Mouse (Mus musculus) liver, postnatal 0 days (tissue): Measurements from ENCODE around the gene Ccdc28b.

Experiments
- CTCF ChIP-seq: sonication (generic); IDR thresholded peaks from 2 replicates; pipeline ENCODE4 v1.5.1; 2016; ENCODE audit warnings: antibody characterized with exemption, low read depth
- EP300 ChIP-seq: IDR thresholded peaks from 2 replicates; pipeline ENCODE4 v1.6.1; 2016; ENCODE audit warnings: antibody characterized with exemption, low read depth, mild to moderate bottlenecking

- no peak for TF ChIP-seq CTCF
- TF ChIP-seq EP300, result no peak
These were observed 26.6 kb upstream of the Ccdc28b start for GRCm38 (mm10) chr4:129650359-129650758.
